Mouse (Mus musculus) heart, embryonic 13.5 days (tissue): ENCODE results near the gene Asic1. TPM values are rescaled to one million over a fixed set of nuclear protein-coding genes. Genes with fewer than 3 reads are reported as not detected.
"Not testable (repeated sequence)": the region's sequence is repeated elsewhere in the genome, so short reads cannot be mapped to it uniquely, and the experiment has no call there.

Experiments
- ATAC-seq: fragments of 200-750 bp; cut with Nextera tagmentation; 2 replicates; pipeline ENCODE4 v1.8.0; 2017; ENCODE audit warnings: moderate TSS enrichment; ENCODE audit not compliant: insufficient number of reproducible peaks, low FRiP score, low TSS enrichment; ENCODE audit errors: extremely low read depth
- H3K27ac ChIP-seq: fragments of 300-500 bp; sonication (generic); replicated peaks from 2 replicates; pipeline ENCODE4 v1.5.1; 2015; ENCODE audit warnings: moderate library complexity, mild to moderate bottlenecking, inconsistent platforms
- H3K27me3 ChIP-seq: fragments of 300-500 bp; sonication (generic); replicated peaks from 2 replicates; pipeline ENCODE4 v1.6.1; 2015; ENCODE audit warnings: mild to moderate bottlenecking, inconsistent platforms
- H3K36me3 ChIP-seq: fragments of 300-500 bp; sonication (generic); 2 replicates; pipeline ENCODE4 v1.6.1; 2015; ENCODE audit warnings: mild to moderate bottlenecking, inconsistent platforms
- H3K4me1 ChIP-seq: fragments of 300-500 bp; sonication (generic); 2 replicates; pipeline ENCODE4 v1.6.1; 2015; ENCODE audit warnings: inconsistent platforms
- H3K4me2 ChIP-seq: fragments of 300-500 bp; sonication (generic); 2 replicates; pipeline ENCODE4 v1.6.1; 2015; ENCODE audit warnings: inconsistent platforms, mild to moderate bottlenecking, moderate library complexity
- H3K4me3 ChIP-seq: fragments of 300-500 bp; sonication (generic); 2 replicates; pipeline ENCODE4 v1.5.1; 2015; ENCODE audit warnings: moderate library complexity, mild to moderate bottlenecking, inconsistent platforms
- H3K9ac ChIP-seq: fragments of 300-500 bp; sonication (generic); 2 replicates; pipeline ENCODE4 v1.6.1; 2015; ENCODE audit warnings: inconsistent platforms, mild to moderate bottlenecking, moderate library complexity
- H3K9me3 ChIP-seq: fragments of 300-500 bp; sonication (generic); 2 replicates; pipeline ENCODE4 v1.6.1; 2016; ENCODE audit warnings: inconsistent platforms
- WGBS: fragments of 180-500 bp; shearing (Covaris S2); methylation state at CpG from one replicate; pipeline ENCODE4 v1.1.7; 2015; ENCODE audit warnings: mixed read lengths; 5-methylcytosine and 5-hydroxymethylcytosine counted together
- polyA plus RNA-seq: library from polyadenylated mRNA; unstranded; fragments of >200 nt; fragmentation: Nextera tagmentation; extraction: Ambion mirVana; gene quantifications from 2 replicates; pipeline ENCODE4 v1.2.1, GENCODE M21; 2015

The Asic1 gene
- polyA plus RNA-seq, 1 experiment from 2014 or later = 1.8 TPM

GRCm38 (mm10) chr15:99724292-99725021 is 54.3 kb downstream of the Asic1 start:
- peaks cover 37% of the 10 kb centered on the region for H3K36me3 ChIP-seq
- no peak for ATAC-seq
- H3K4me1 ChIP-seq = peaks cover 44% of the 10 kb centered on the region
- peak overlapping the region; percentile 96 for H3K27ac ChIP-seq
- peaks cover 7% of the 10 kb centered on the region; the same call in 1 of the 2 replicates for H3K9me3 ChIP-seq
- H3K27me3 ChIP-seq = no peaks in the 10 kb centered on the region
- peak overlapping the region; percentile 98 for H3K4me3 ChIP-seq
- 6% methylated on average over 16 of the region's 16 CpGs for WGBS
- peak overlapping the region; percentile 91 for H3K4me2 ChIP-seq
- peak overlapping the region; percentile 79 for H3K9ac ChIP-seq

DNA sequence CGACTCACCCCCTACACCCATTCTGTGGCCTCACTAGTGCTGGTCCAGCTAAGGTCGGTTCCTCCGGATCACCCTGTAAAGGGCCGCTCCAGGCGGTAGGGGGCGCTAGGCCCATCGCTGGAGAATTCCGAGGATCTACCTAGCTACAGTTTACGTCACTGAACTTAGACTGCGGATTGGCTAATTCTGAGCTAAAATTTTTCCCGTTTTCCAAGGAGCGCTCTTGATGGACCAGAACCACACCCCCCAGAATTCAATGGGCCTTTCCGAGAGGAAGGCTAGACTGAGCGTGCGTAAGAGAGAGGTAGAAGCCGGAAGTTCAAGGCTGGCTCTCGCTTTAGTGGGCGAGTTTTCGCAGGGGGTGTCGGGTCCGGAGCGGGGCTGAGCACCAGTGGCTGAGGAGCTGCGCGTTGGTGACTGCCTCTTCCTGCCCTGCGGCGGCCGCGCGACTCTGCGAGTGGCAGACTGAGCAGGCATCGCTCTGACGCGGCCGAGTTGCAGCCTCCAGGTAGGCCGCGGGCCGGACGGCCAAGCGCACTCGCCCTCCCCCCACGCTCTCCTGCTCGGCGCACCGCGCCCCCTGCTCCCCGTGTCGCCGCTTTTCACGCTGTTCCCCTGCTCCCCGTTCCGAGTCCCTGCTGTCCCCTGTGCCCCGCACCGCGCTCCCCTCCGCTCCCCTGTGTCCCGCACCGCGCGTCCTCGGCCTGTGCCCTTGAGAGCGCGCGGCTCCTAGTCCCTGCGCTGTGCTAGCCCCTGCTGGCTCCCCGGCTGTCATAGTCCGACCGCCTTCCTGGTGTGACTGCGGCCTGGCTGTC is 55.4 kb downstream of the Asic1 start, which contains the start of gene Cox14:
TSS of gene Cox14 (plus strand) at position 278 of the 815 bp plus-strand sequence.
- H3K27ac ChIP-seq = peak within 1 kb of the TSS; percentile 96

GRCm38 (mm10) chr15:99726549-99726948 is 56.4 kb downstream of the Asic1 start:
- Histone ChIP-seq H3K4me3 (peak overlapping the region; percentile 98), H3K4me2 (peak overlapping the region; percentile 91), H3K9me3 (peaks cover 7% of the 10 kb centered on the region; the same call in 1 of the 2 replicates), H3K36me3 (peaks cover 42% of the 10 kb centered on the region), H3K9ac (peak overlapping the region; percentile 98), H3K4me1 (peaks cover 44% of the 10 kb centered on the region), H3K27ac (peak overlapping the region; percentile 96; the same call in 1 of the 2 replicates), H3K27me3 (no peaks in the 10 kb centered on the region)
- WGBS = 56% methylated on average over 2 of the region's 2 CpGs
- ATAC-seq = no peak

More for the DNA sequence above, 55.4 kb downstream of the Asic1 start, which contains the start of gene Cox14:
- Histone ChIP-seq H3K27me3 (no peaks in the 10 kb centered on the region), H3K9ac (peak within 1 kb of the TSS; percentile 98), H3K9me3 (peaks cover 7% of the 10 kb centered on the region; the same call in 1 of the 2 replicates), H3K4me2 (peak within 1 kb of the TSS; percentile 91), H3K4me3 (peak within 1 kb of the TSS; percentile 98), H3K4me1 (peaks cover 44% of the 10 kb centered on the region), H3K36me3 (peaks cover 43% of the 10 kb centered on the region)
- WGBS = under 1% methylated on average over 56 of the region's 68 CpGs
- peak; percentile 89 for ATAC-seq

DNA sequence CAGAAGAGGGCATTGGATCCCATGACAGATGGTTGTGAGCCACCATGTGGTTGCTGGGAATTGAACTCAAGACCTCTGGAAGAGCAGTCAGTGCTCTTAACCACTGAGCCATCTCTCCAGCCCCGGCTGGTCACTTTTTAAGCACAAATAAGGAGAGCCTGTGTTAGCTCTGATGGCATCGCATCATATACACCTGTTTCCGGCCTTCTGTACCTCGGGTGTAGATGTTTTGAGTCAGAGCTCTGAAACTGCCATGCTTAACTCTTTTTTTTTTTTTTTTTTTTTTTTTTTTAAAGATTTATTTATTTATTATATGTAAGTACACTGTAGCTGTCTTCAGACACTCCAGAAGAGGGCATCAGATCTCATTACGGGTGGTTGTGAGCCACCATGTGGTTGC is 56.9 kb downstream of the Asic1 start:
- H3K4me3 ChIP-seq, H3K9me3 ChIP-seq, H3K9ac ChIP-seq, ATAC-seq, H3K27me3 ChIP-seq, H3K27ac ChIP-seq: not testable (repeated sequence)
- peaks cover 43% of the 10 kb centered on the region for H3K36me3 ChIP-seq
- WGBS = 92% methylated on average over 5 of the region's 5 CpGs
- H3K4me1 ChIP-seq = peaks cover 39% of the 10 kb centered on the region
- peak overlapping the region; percentile 91; the same call in 1 of the 2 replicates for H3K4me2 ChIP-seq

GRCm38 (mm10) chr15:99727525-99727924 is 57.4 kb downstream of the Asic1 start:
- Histone ChIP-seq H3K27ac (no peak overlapping the region), H3K36me3 (peaks cover 47% of the 10 kb centered on the region), H3K4me2 (no peak overlapping the region), H3K9me3 (peaks cover 7% of the 10 kb centered on the region; the same call in 1 of the 2 replicates), H3K4me1 (peaks cover 34% of the 10 kb centered on the region), H3K4me3 (no peak overlapping the region), H3K27me3 (no peaks in the 10 kb centered on the region), H3K9ac (no peak overlapping the region)
- no peak for ATAC-seq
- WGBS = 95% methylated on average over 12 of the region's 12 CpGs

DNA sequence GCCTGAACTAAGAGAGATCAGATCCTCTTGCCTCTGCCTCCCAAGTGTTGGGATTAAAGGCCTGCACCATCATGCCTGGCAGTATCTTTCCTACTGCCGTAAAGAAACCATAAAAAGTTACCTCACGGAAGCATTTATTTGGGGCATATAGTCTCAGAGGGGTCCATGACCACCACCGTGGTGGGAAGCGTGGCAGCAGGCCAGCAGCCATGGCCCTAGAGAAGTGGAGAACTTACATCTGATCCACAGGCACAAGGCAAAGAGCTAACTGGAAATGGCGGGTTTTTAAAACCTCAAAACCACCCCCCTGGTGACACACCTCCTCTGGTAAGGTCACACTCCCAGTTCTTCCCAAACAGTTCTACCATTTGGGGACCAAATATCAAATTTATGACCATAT is 58.0 kb downstream of the Asic1 start:
- Histone ChIP-seq H3K27me3 (no peaks in the 10 kb centered on the region), H3K9me3 (peaks cover 7% of the 10 kb centered on the region; the same call in 1 of the 2 replicates), H3K4me1 (peaks cover 27% of the 10 kb centered on the region), H3K4me2 (no peak overlapping the region), H3K27ac (no peak overlapping the region), H3K4me3 (no peak overlapping the region), H3K9ac (no peak overlapping the region), H3K36me3 (peaks cover 54% of the 10 kb centered on the region)
- WGBS = 96% methylated on average over 5 of the region's 5 CpGs
- no peak for ATAC-seq

DNA sequence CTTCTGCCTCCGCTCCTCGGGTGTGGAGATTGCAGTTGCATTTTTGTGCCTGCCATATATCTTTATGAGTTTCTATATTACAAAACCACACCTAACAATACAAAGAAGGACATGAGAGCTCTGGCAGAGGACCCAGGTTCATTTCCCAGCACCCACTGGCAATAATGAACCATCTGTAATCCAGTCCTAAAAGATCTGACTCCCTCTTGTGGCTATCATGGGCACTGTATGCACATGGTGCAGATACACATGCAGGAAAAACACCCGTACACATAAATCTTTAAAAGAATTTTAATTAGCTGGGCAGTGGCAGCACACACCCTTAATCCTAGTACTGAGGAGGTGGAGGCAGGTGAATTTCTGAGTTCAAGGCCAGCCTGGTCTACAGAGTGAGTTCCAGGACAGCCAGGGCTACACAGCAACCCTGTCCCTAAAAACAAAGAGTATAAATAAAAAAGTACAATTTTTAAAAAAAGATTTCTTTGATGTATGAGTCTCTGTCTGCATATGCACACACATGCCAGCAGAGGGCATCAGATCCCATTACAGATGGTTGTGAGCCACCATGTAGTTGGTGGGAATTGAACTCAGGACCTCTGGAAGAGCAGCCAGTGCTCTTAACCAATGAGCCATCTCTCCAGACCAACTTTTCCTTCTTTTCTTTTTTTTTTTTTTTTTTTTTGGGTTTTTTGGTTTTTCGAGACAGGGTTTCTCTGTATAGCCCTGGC is 59.1 kb downstream of the Asic1 start:
- Histone ChIP-seq H3K27me3 (no peaks in the 10 kb centered on the region), H3K27ac (no peak overlapping the region), H3K36me3 (peaks cover 64% of the 10 kb centered on the region), H3K4me2 (no peak overlapping the region), H3K4me1 (peaks cover 17% of the 10 kb centered on the region), H3K9me3 (peaks cover 7% of the 10 kb centered on the region; the same call in 1 of the 2 replicates), H3K9ac (no peak overlapping the region), H3K4me3 (no peak overlapping the region)
- ATAC-seq = no peak
- WGBS = 98% methylated on average over 4 of the region's 4 CpGs

DNA sequence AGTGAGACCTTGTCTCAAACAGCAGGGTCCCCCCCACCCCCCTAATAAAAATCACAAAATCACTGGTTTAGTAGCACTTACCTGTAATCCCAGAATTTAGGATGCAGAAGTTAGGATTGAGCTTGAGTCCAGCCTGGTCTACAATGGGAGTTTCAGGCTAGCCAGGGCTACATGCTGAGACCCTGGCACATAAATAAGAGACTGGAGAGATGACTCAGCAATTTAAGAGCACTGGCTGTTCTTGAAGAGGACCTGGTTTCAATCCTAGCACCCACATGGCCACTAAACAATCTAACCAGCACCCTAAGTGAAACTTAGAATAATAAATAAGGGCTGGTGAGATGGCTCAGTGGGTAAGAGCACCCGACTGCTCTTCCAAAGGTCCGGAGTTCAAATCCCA is 61.0 kb downstream of the Asic1 start:
- 87% methylated on average over 2 of the region's 2 CpGs for WGBS
- no peak overlapping the region for H3K9ac ChIP-seq
- H3K4me3 ChIP-seq = no peak overlapping the region
- no peak for ATAC-seq
- H3K9me3 ChIP-seq = peaks cover 7% of the 10 kb centered on the region; the same call in 1 of the 2 replicates
- H3K4me2 ChIP-seq = no peak overlapping the region
- peaks cover 8% of the 10 kb centered on the region for H3K4me1 ChIP-seq
- H3K27ac ChIP-seq = no peak overlapping the region
- H3K36me3 ChIP-seq = peaks cover 82% of the 10 kb centered on the region
- no peaks in the 10 kb centered on the region for H3K27me3 ChIP-seq

GRCm38 (mm10) chr15:99731678-99732077 is 61.5 kb downstream of the Asic1 start:
- Histone ChIP-seq H3K36me3 (peaks cover 87% of the 10 kb centered on the region), H3K4me2 (no peak overlapping the region), H3K4me3 (no peak overlapping the region), H3K4me1 (peaks cover 3% of the 10 kb centered on the region), H3K27me3 (no peaks in the 10 kb centered on the region), H3K9ac (no peak overlapping the region), H3K9me3 (peaks cover 7% of the 10 kb centered on the region; the same call in 1 of the 2 replicates), H3K27ac (no peak overlapping the region)
- no peak for ATAC-seq
- WGBS = 84% methylated on average over 3 of the region's 3 CpGs

DNA sequence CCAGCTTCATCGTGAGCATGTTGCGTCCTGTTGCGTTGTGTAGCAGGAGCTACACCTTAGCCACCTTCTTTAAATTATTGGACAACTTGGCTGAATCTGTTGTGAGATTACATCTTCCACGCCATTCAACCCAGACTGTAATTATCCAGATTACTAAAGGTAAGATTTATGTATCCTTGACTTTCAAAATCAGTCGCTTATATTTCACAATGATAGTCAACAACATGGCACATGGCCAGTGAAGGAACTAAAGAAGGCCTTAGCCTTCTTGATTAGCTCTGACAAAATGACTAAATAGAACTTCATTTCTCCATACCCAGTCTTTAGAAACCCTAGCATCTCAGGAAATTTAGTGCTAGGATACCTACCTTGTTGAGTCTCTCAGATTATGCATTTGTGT is 63.0 kb downstream of the Asic1 start:
- Histone ChIP-seq H3K36me3 (peaks cover 93% of the 10 kb centered on the region), H3K9me3 (peaks cover 7% of the 10 kb centered on the region; the same call in 1 of the 2 replicates), H3K27ac (no peak overlapping the region), H3K4me3 (no peak overlapping the region), H3K9ac (no peak overlapping the region), H3K4me2 (no peak overlapping the region), H3K27me3 (no peaks in the 10 kb centered on the region), H3K4me1 (no peaks in the 10 kb centered on the region)
- WGBS = 94% methylated on average over 5 of the region's 5 CpGs
- ATAC-seq = no peak

GRCm38 (mm10) chr15:99735631-99736030 is 65.5 kb downstream of the Asic1 start:
- Histone ChIP-seq H3K27me3 (no peaks in the 10 kb centered on the region), H3K4me1 (no peaks in the 10 kb centered on the region), H3K36me3 (peaks cover 95% of the 10 kb centered on the region), H3K27ac (no peak overlapping the region), H3K9ac (no peak overlapping the region), H3K4me2 (no peak overlapping the region), H3K9me3 (no peaks in the 10 kb centered on the region), H3K4me3 (no peak overlapping the region)
- WGBS = 83% methylated on average over 2 of the region's 2 CpGs
- ATAC-seq = no peak
